Mouse (Mus musculus): ENCODE data around the gene Ppp1r9b. TPM values are rescaled to one million over a fixed set of nuclear protein-coding genes. Genes with fewer than 3 reads are reported as not detected.
"Not testable (repeated sequence)": the region's sequence is repeated elsewhere in the genome, so short reads cannot be mapped to it uniquely, and the experiment has no call there.

Gene Ppp1r9b
- polyA plus RNA-seq, 1 experiment: 29.4 TPM

DNA sequence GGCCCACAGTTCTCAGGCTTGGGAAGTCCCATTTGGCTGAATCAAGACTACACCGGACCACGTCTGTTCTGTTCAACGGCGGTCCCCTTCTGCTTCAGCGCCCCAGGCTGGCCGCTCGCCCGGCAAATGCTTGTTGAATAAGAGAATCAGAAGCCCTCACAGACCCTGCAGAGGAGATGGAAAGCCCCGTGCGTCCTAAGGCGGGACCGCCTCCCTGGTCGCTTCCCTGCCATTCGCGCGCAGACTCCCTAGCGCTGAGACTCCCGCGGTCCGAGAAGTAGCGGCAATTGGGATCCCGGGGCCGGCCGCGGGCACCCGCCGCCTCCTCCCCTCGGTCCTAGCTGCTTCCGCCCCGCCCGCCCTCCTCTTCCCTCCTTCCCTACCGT, 18.8 kb downstream of the Ppp1r9b start, which contains the start of gene Samd14:
Samd14 (plus strand) TSS at position 251 of the 386 bp plus-strand sequence.
- Histone ChIP-seq H3K4me3 (ENCODE audit: low read depth, low read length) (peak within 1 kb of the TSS; percentile 61), H3K27ac (ENCODE audit: insufficient read depth, low read depth, low read length) (no peak within 1 kb of the TSS), H3K27me3 (ENCODE audit: control insufficient read depth, insufficient read depth, low read length) (peaks cover 27% of the 10 kb centered on the region), H3K36me3 (ENCODE audit: control insufficient read depth, insufficient read depth, low read length) (peaks cover 9% of the 10 kb centered on the region), H3K4me1 (ENCODE audit: control insufficient read depth, insufficient read depth, insufficient read length, low read length) (peaks cover 9% of the 10 kb centered on the region; the same call in 1 of the 2 replicates)
- under 1% methylated on average over 32 of the region's 32 CpGs for WGBS
- no peak for TF ChIP-seq CTCF (IDR thresholded peaks at IDR 0.05; ENCODE audit: extremely low read depth, insufficient read length, insufficient replicate concordance, low read depth, low read length)
- 0 out of 2 replicates have a peak, but pooled peaks have one; percentile 12 for TF ChIP-seq POLR2A (IDR thresholded peaks at IDR 0.05; ENCODE audit: low read depth, low read length)

DNA sequence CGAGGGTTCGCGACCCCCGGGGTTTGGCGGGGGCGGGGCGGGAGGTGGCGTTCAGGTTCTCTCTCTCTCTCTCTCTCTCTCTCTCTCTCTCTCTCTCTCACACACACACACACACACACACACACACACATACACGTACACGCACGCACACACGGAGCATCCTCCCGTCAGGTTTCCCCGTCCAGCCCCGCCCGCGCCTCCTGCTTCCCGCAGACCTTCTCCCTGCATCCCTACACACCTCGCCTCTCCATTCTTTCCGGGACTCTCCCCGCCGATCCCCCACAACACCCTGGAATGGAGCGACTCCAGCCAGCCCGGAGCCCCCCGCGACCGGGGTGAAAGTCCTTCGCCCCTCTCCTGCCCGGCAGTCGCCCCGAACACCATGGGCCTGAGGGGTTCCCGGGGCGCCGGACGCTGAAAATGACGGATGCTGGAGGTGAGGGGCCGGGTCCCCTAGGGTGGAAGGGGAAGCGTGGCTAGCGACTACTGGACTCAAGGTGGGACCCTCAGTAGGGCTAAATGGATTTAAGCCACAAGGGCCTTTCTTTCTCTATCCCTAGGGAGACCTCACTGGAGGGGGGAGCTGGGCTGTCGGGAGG, 19.4 kb downstream of the Ppp1r9b start:
- Histone ChIP-seq H3K4me1 (ENCODE audit: control insufficient read depth, insufficient read depth, insufficient read length, low read length) (peaks cover 9% of the 10 kb centered on the region; the same call in 1 of the 2 replicates), H3K36me3 (ENCODE audit: control insufficient read depth, insufficient read depth, low read length) (peaks cover 4% of the 10 kb centered on the region; the same call in 1 of the 2 replicates), H3K4me3 (ENCODE audit: low read depth, low read length) (peak overlapping the region; percentile 61), H3K27ac (ENCODE audit: insufficient read depth, low read depth, low read length) (no peak overlapping the region), H3K27me3 (ENCODE audit: control insufficient read depth, insufficient read depth, low read length) (peaks cover 27% of the 10 kb centered on the region)
- WGBS: 9% methylated on average over 32 of the region's 40 CpGs
- TF ChIP-seq CTCF (IDR thresholded peaks at IDR 0.05; ENCODE audit: extremely low read depth, insufficient read length, insufficient replicate concordance, low read depth, low read length) (no peak), POLR2A (IDR thresholded peaks at IDR 0.05; ENCODE audit: low read depth, low read length) (no peak)

DNA sequence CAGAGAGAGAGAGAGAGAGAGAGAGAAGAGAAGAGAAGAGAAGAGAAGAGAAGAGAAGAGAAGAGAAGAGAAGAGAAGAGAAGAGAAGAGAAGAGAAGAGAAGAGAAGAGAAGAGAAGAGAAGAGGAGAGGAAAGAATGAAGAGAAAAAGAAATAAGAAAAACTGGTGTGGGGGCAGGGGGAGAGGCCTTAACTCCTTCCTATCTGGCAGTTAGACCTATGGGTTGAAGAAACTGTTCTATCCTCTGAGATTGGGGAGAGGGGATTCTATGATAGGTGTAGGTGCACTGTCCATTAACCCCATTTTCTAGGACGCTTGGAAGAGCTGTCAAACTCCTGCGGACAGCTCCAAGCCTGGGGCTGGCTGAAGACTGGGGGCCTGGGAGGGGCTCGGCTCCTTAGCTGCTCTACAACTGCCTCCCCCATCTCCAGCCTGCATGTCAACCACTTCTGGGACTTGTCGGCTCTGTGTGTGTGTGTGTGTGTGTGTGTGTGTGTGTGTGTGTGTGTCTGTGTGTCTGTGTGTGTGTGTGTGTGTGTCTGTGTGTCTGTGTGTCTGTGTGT, 20.1 kb downstream of the Ppp1r9b start:
- not testable (repeated sequence) for H3K27ac ChIP-seq (ENCODE audit: insufficient read depth, low read depth, low read length); H3K4me1 ChIP-seq (ENCODE audit: control insufficient read depth, insufficient read depth, insufficient read length, low read length); H3K36me3 ChIP-seq (ENCODE audit: control insufficient read depth, insufficient read depth, low read length); H3K4me3 ChIP-seq (ENCODE audit: low read depth, low read length)
- peaks cover 27% of the 10 kb centered on the region for H3K27me3 ChIP-seq (ENCODE audit: control insufficient read depth, insufficient read depth, low read length)
- WGBS: 41% methylated on average over 4 of the region's 4 CpGs

DNA sequence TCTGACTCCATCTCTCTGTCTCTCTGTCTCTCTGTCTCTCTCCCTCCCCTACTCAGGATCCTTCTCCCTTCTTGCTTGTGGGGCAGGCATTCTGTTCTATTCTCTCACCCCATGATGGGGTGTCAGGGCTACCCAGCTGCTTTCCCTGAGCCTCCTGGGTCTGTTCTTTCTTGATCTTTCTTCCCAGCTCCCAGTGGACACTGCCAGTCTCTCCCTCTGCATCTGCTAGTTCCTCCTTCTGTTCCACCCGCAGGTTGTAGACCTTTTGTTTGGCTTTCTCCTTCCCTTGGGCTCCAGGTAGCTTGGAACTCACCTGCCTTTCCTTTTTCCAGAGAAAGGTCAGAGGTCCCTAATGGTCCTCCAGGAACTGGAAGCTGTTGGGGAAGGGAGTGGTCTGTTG, 20.6 kb downstream of the Ppp1r9b start:
- TF ChIP-seq CTCF (IDR thresholded peaks at IDR 0.05; ENCODE audit: extremely low read depth, insufficient read length, insufficient replicate concordance, low read depth, low read length) (no peak), POLR2A (IDR thresholded peaks at IDR 0.05; ENCODE audit: low read depth, low read length) (no peak)
- Histone ChIP-seq H3K27me3 (ENCODE audit: control insufficient read depth, insufficient read depth, low read length) (peaks cover 27% of the 10 kb centered on the region), H3K4me1 (ENCODE audit: control insufficient read depth, insufficient read depth, insufficient read length, low read length) (peaks cover 9% of the 10 kb centered on the region; the same call in 1 of the 2 replicates), H3K4me3 (ENCODE audit: low read depth, low read length) (no peak overlapping the region), H3K27ac (ENCODE audit: insufficient read depth, low read depth, low read length) (no peak overlapping the region), H3K36me3 (ENCODE audit: control insufficient read depth, insufficient read depth, low read length) (no peaks in the 10 kb centered on the region)
- 17% methylated on average over 1 of the region's 1 CpGs for WGBS

DNA sequence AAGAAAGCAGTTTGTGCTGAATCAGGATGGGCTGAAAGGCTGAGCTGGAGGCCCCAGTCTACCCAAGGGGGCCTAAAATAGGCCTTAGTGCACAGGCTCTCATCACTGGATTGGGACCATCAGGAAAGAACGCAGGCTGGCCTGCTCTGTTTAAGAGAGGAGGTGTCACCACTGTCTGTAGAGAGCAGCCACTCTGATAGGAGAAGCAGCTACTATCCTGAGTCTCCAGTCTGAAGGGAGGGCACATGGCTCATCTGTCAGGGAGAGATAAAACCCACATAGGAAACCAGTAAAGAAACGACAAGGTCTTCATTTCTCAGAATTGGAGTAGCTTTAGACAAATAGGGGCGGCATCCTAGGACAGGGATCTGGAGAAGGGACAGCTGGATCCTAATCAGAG, 21.2 kb downstream of the Ppp1r9b start:
- Histone ChIP-seq H3K36me3 (ENCODE audit: control insufficient read depth, insufficient read depth, low read length) (no peaks in the 10 kb centered on the region), H3K27ac (ENCODE audit: insufficient read depth, low read depth, low read length) (no peak overlapping the region), H3K4me3 (ENCODE audit: low read depth, low read length) (no peak overlapping the region), H3K4me1 (ENCODE audit: control insufficient read depth, insufficient read depth, insufficient read length, low read length) (peaks cover 6% of the 10 kb centered on the region; the same call in 1 of the 2 replicates), H3K27me3 (ENCODE audit: control insufficient read depth, insufficient read depth, low read length) (peaks cover 27% of the 10 kb centered on the region)
- TF ChIP-seq POLR2A (IDR thresholded peaks at IDR 0.05; ENCODE audit: low read depth, low read length): no peak
- no peak for TF ChIP-seq CTCF (IDR thresholded peaks at IDR 0.05; ENCODE audit: extremely low read depth, insufficient read length, insufficient replicate concordance, low read depth, low read length)
- 56% methylated on average over 3 of the region's 3 CpGs for WGBS

DNA sequence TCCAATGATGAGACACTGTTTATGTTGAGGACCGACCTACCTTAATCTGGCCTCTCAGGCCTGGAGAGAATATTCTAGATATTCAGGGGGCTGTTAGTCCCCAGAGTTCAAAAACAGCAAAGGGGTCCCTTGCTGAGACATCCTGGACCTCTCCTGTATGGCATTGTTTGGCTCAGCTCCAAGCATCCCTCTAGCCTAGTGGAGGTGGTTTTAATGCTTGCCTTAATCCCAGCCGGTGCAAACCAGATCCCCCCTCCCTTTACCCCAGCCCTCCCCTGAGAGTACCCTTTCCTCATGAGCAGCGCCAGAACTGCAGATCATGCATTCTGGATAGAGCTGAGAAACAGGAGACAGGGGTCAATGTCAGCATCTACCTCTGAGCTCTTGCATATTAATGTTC, 21.7 kb downstream of the Ppp1r9b start:
- 59% methylated on average over 3 of the region's 3 CpGs for WGBS
- TF ChIP-seq POLR2A (IDR thresholded peaks at IDR 0.05; ENCODE audit: low read depth, low read length) (no peak), CTCF (IDR thresholded peaks at IDR 0.05; ENCODE audit: extremely low read depth, insufficient read length, insufficient replicate concordance, low read depth, low read length) (no peak)

DNA sequence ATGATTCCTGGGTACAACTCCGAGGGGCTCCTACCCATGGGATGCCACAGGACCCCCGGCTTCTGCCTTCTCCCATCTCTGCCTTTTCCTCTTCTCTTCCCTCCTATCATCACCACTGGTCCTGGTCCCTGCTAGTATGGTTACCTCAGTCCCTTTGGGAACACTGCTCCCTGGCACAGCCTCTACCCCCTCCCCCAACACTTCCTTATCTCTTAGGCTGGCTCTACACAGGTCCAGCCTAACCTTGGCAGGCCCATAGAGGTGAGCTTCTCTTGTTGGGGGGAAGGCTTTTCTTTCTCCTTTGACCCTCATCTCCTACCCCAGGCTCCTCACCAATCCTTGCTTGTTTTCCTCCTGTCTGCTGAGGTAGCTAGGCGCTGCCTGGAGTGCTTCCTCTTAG, 24.6 kb downstream of the Ppp1r9b start:
- Histone ChIP-seq H3K36me3 (ENCODE audit: control insufficient read depth, insufficient read depth, low read length) (no peaks in the 10 kb centered on the region), H3K4me1 (ENCODE audit: control insufficient read depth, insufficient read depth, insufficient read length, low read length) (no peaks in the 10 kb centered on the region), H3K4me3 (ENCODE audit: low read depth, low read length) (no peak overlapping the region), H3K27ac (ENCODE audit: insufficient read depth, low read depth, low read length) (no peak overlapping the region), H3K27me3 (ENCODE audit: control insufficient read depth, insufficient read depth, low read length) (peaks cover 20% of the 10 kb centered on the region)
- no peak for TF ChIP-seq POLR2A (IDR thresholded peaks at IDR 0.05; ENCODE audit: low read depth, low read length)
- TF ChIP-seq CTCF (IDR thresholded peaks at IDR 0.05; ENCODE audit: extremely low read depth, insufficient read length, insufficient replicate concordance, low read depth, low read length): no peak
- WGBS: 55% methylated on average over 3 of the region's 3 CpGs

More for the DNA sequence above, 21.7 kb downstream of the Ppp1r9b start:
- no peak overlapping the region for H3K4me3 ChIP-seq (ENCODE audit: low read depth, low read length)
- H3K36me3 ChIP-seq (ENCODE audit: control insufficient read depth, insufficient read depth, low read length): no peaks in the 10 kb centered on the region
- peaks cover 27% of the 10 kb centered on the region for H3K27me3 ChIP-seq (ENCODE audit: control insufficient read depth, insufficient read depth, low read length)
- H3K4me1 ChIP-seq (ENCODE audit: control insufficient read depth, insufficient read depth, insufficient read length, low read length): peaks cover 4% of the 10 kb centered on the region; the same call in 1 of the 2 replicates
- no peak overlapping the region for H3K27ac ChIP-seq (ENCODE audit: insufficient read depth, low read depth, low read length)
